Mouse (Mus musculus): Measurements from ENCODE around the gene C2cd2. TPM values are rescaled to one million over a fixed set of nuclear protein-coding genes. Genes with fewer than 3 reads are reported as not detected.

C2cd2 gene
- polyA plus RNA-seq, 1 experiment from 2014 or later: 18.4 TPM

- H3K9me3 ChIP-seq: no peaks in the 10 kb centered on the region
- no peak overlapping the region for H3K27ac ChIP-seq
- peaks cover 6% of the 10 kb centered on the region; the same call in 1 of the 2 replicates for H3K4me1 ChIP-seq
- no peak overlapping the region for H3K4me3 ChIP-seq
- H3K27me3 ChIP-seq (ENCODE audit: insufficient read depth, poor library complexity, severe bottlenecking): no peaks in the 10 kb centered on the region
- no peak for DNase-seq (ENCODE audit: low spot score)
- peaks cover 12% of the 10 kb centered on the region; the same call in 1 of the 2 replicates for H3K36me3 ChIP-seq
These were observed 106.3 kb downstream of the C2cd2 start for GRCm38 (mm10) chr16:97856050-97856449.

GRCm38 (mm10) chr16:97851741-97852319 lies 110.6 kb downstream of the C2cd2 start, which contains the start of gene Prdm15:
Prdm15 (minus strand) TSS chr16:97851850.
- H3K4me1 ChIP-seq: peaks cover 26% of the 10 kb centered on the region
- DNase-seq (ENCODE audit: low spot score): peak; percentile 95
- no peaks in the 10 kb centered on the region for H3K27me3 ChIP-seq (ENCODE audit: insufficient read depth, poor library complexity, severe bottlenecking)
- peak within 1 kb of the TSS; percentile 93 for H3K4me3 ChIP-seq
- WGBS: 1% methylated on average over 31 of the region's 31 CpGs
- H3K9me3 ChIP-seq: no peaks in the 10 kb centered on the region
- H3K36me3 ChIP-seq: peaks cover 3% of the 10 kb centered on the region; the same call in 1 of the 2 replicates
- peak within 1 kb of the TSS; percentile 100 for H3K27ac ChIP-seq

- H3K27me3 ChIP-seq (ENCODE audit: insufficient read depth, poor library complexity, severe bottlenecking): no peaks in the 10 kb centered on the region
- H3K9me3 ChIP-seq: no peaks in the 10 kb centered on the region
- H3K4me3 ChIP-seq: peak overlapping the region; percentile 93
- H3K36me3 ChIP-seq: peaks cover 8% of the 10 kb centered on the region
- peak; percentile 93 for DNase-seq (ENCODE audit: low spot score)
- H3K27ac ChIP-seq: peak overlapping the region; percentile 100
- peaks cover 26% of the 10 kb centered on the region for H3K4me1 ChIP-seq
- WGBS: under 1% methylated on average over 77 of the region's 77 CpGs
These were observed 111.2 kb downstream of the C2cd2 start for GRCm38 (mm10) chr16:97851061-97851740.

GRCm38 (mm10) chr16:97850667-97851060 lies 111.7 kb downstream of the C2cd2 start:
- Histone ChIP-seq H3K4me1 (peaks cover 26% of the 10 kb centered on the region), H3K27me3 (ENCODE audit: insufficient read depth, poor library complexity, severe bottlenecking) (no peaks in the 10 kb centered on the region), H3K9me3 (no peaks in the 10 kb centered on the region), H3K27ac (peak overlapping the region; percentile 100), H3K4me3 (peak overlapping the region; percentile 93), H3K36me3 (peaks cover 12% of the 10 kb centered on the region)
- DNase-seq (ENCODE audit: low spot score): no peak
- 3% methylated on average over 11 of the region's 11 CpGs for WGBS

GRCm38 (mm10) chr16:97848832-97849231 lies 113.6 kb downstream of the C2cd2 start:
- Histone ChIP-seq H3K27me3 (ENCODE audit: insufficient read depth, poor library complexity, severe bottlenecking) (no peaks in the 10 kb centered on the region), H3K4me1 (peaks cover 36% of the 10 kb centered on the region)
- WGBS: 82% methylated on average over 6 of the region's 6 CpGs

GRCm38 (mm10) chr16:97844967-97845937 lies 117.1 kb downstream of the C2cd2 start:
- no peak overlapping the region for H3K4me3 ChIP-seq
- H3K4me1 ChIP-seq: peaks cover 28% of the 10 kb centered on the region
- no peaks in the 10 kb centered on the region for H3K9me3 ChIP-seq
- DNase-seq (ENCODE audit: low spot score): no peak
- 72% methylated on average over 12 of the region's 12 CpGs for WGBS
- H3K27ac ChIP-seq: peak overlapping the region; percentile 60
- peaks cover 15% of the 10 kb centered on the region for H3K36me3 ChIP-seq
- H3K27me3 ChIP-seq (ENCODE audit: insufficient read depth, poor library complexity, severe bottlenecking): no peaks in the 10 kb centered on the region

More at GRCm38 (mm10) chr16:97848832-97849231, 113.6 kb downstream of the C2cd2 start:
- H3K4me3 ChIP-seq: no peak overlapping the region
- DNase-seq (ENCODE audit: low spot score): no peak
- no peaks in the 10 kb centered on the region for H3K9me3 ChIP-seq
- peaks cover 15% of the 10 kb centered on the region for H3K36me3 ChIP-seq
- H3K27ac ChIP-seq: no peak overlapping the region

- WGBS: 90% methylated on average over 3 of the region's 3 CpGs
- no peaks in the 10 kb centered on the region for H3K27me3 ChIP-seq (ENCODE audit: insufficient read depth, poor library complexity, severe bottlenecking)
- H3K36me3 ChIP-seq: peaks cover 95% of the 10 kb centered on the region
- DNase-seq (ENCODE audit: low spot score): no peak
- no peaks in the 10 kb centered on the region for H3K9me3 ChIP-seq
- H3K4me3 ChIP-seq: no peak overlapping the region
- no peaks in the 10 kb centered on the region for H3K4me1 ChIP-seq
- H3K27ac ChIP-seq: no peak overlapping the region
These were observed 130.2 kb downstream of the C2cd2 start for GRCm38 (mm10) chr16:97832154-97832553.

- no peak overlapping the region for H3K27ac ChIP-seq
- no peaks in the 10 kb centered on the region for H3K9me3 ChIP-seq
- H3K4me3 ChIP-seq: no peak overlapping the region
- no peaks in the 10 kb centered on the region for H3K4me1 ChIP-seq
- H3K27me3 ChIP-seq (ENCODE audit: insufficient read depth, poor library complexity, severe bottlenecking): no peaks in the 10 kb centered on the region
- WGBS: 94% methylated on average over 1 of the region's 1 CpGs
- no peak for DNase-seq (ENCODE audit: low spot score)
- peaks cover 67% of the 10 kb centered on the region for H3K36me3 ChIP-seq
These were observed 134.2 kb downstream of the C2cd2 start for GRCm38 (mm10) chr16:97828207-97828606.

GRCm38 (mm10) chr16:97823311-97824007 lies 138.9 kb downstream of the C2cd2 start:
- Histone ChIP-seq H3K4me3 (no peak overlapping the region), H3K36me3 (peaks cover 61% of the 10 kb centered on the region), H3K9me3 (no peaks in the 10 kb centered on the region), H3K27ac (no peak overlapping the region), H3K27me3 (ENCODE audit: insufficient read depth, poor library complexity, severe bottlenecking) (no peaks in the 10 kb centered on the region), H3K4me1 (no peaks in the 10 kb centered on the region)
- no peak for DNase-seq (ENCODE audit: low spot score)
- 92% methylated on average over 6 of the region's 6 CpGs for WGBS

- Histone ChIP-seq H3K4me1 (no peaks in the 10 kb centered on the region), H3K27me3 (ENCODE audit: insufficient read depth, poor library complexity, severe bottlenecking) (no peaks in the 10 kb centered on the region), H3K36me3 (peaks cover 74% of the 10 kb centered on the region), H3K4me3 (no peak overlapping the region), H3K27ac (no peak overlapping the region), H3K9me3 (no peaks in the 10 kb centered on the region)
- no peak for DNase-seq (ENCODE audit: low spot score)
- 61% methylated on average over 4 of the region's 4 CpGs for WGBS
These were observed 142.9 kb downstream of the C2cd2 start for GRCm38 (mm10) chr16:97819532-97819931.

- H3K4me3 ChIP-seq: no peak overlapping the region
- H3K36me3 ChIP-seq: peaks cover 91% of the 10 kb centered on the region
- no peak for DNase-seq (ENCODE audit: low spot score)
These were observed 145.0 kb downstream of the C2cd2 start for GRCm38 (mm10) chr16:97817414-97817813.

GRCm38 (mm10) chr16:97815269-97815668 lies 147.1 kb downstream of the C2cd2 start:
- no peak for DNase-seq (ENCODE audit: low spot score)
- Histone ChIP-seq H3K36me3 (peaks cover 94% of the 10 kb centered on the region), H3K4me1 (no peaks in the 10 kb centered on the region), H3K27ac (no peak overlapping the region), H3K4me3 (no peak overlapping the region), H3K9me3 (no peaks in the 10 kb centered on the region), H3K27me3 (ENCODE audit: insufficient read depth, poor library complexity, severe bottlenecking) (no peaks in the 10 kb centered on the region)
- WGBS: 85% methylated on average over 5 of the region's 5 CpGs

More at GRCm38 (mm10) chr16:97817414-97817813, 145.0 kb downstream of the C2cd2 start:
- Histone ChIP-seq H3K4me1 (no peaks in the 10 kb centered on the region), H3K27ac (no peak overlapping the region), H3K27me3 (ENCODE audit: insufficient read depth, poor library complexity, severe bottlenecking) (no peaks in the 10 kb centered on the region), H3K9me3 (no peaks in the 10 kb centered on the region)
- 97% methylated on average over 1 of the region's 1 CpGs for WGBS

Data from heart, embryonic 10.5 days (tissue).